Mouse (Mus musculus) bone marrow macrophage, adult 2 months (primary cell): ENCODE measurements around the gene Gm340.

Source experiments
- CTCF ChIP-seq: IDR thresholded peaks from 2 replicates; pipeline ENCODE4 v1.5.1; 2012; ENCODE audit warnings: low read depth, mild to moderate bottlenecking, low read length, moderate library complexity
- POLR2A ChIP-seq: IDR thresholded peaks from 2 replicates; pipeline ENCODE4 v1.6.1; 2012; ENCODE audit warnings: mild to moderate bottlenecking, low read depth, low read length, borderline replicate concordance

GRCm38 (mm10) chr19:41618153-41618657 lies 36.0 kb downstream of the Gm340 start:
- TF ChIP-seq POLR2A = no peak
- TF ChIP-seq CTCF = no peak
